Mouse (Mus musculus) limb, embryonic 14.5 days (tissue): ENCODE measurements around the gene Olfr901. TPM values are rescaled to one million over a fixed set of nuclear protein-coding genes. Genes with fewer than 3 reads are reported as not detected.
"Not testable (repeated sequence)": the region's sequence is repeated elsewhere in the genome, so short reads cannot be mapped to it uniquely, and the experiment has no call there.

Experiments
- ATAC-seq: fragments of 200-750 bp; cut with Nextera tagmentation; 2 replicates; pipeline ENCODE4 v1.8.0; 2017; ENCODE audit warnings: low read depth, moderate number of reproducible peaks, moderate TSS enrichment; ENCODE audit not compliant: low FRiP score
- DNase-seq: peaks from one replicate; pipeline ENCODE4 v3.0.0-alpha.2; 2015; ENCODE audit warnings: low spot score
- H3K27ac ChIP-seq: fragments of 300-500 bp; sonication (generic); replicated peaks from 2 replicates; pipeline ENCODE4 v1.5.1; 2014; ENCODE audit warnings: low read depth, mild to moderate bottlenecking, low read length, moderate library complexity, mixed read lengths
- H3K27me3 ChIP-seq: fragments of 300-500 bp; sonication (generic); 2 replicates; pipeline ENCODE4 v1.6.1; 2014; ENCODE audit warnings: low read length, mixed read lengths; ENCODE audit not compliant: control insufficient read depth, insufficient read depth
- H3K36me3 ChIP-seq: fragments of 300-500 bp; sonication (generic); 2 replicates; pipeline ENCODE4 v1.6.1; 2014; ENCODE audit warnings: mild to moderate bottlenecking, low read length, moderate library complexity, mixed read lengths; ENCODE audit not compliant: control insufficient read depth, insufficient read depth
- H3K4me1 ChIP-seq: fragments of 300-500 bp; sonication (generic); 2 replicates; pipeline ENCODE4 v1.6.1; 2014; ENCODE audit warnings: antibody characterized with exemption, low read length, mixed read lengths; ENCODE audit not compliant: control insufficient read depth, insufficient read depth
- H3K4me2 ChIP-seq: fragments of 300-500 bp; sonication (generic); replicated peaks from 2 replicates; pipeline ENCODE4 v1.6.1; 2014; ENCODE audit warnings: low read depth, mild to moderate bottlenecking, low read length, moderate library complexity; ENCODE audit not compliant: severe bottlenecking
- H3K4me3 ChIP-seq: fragments of 300-500 bp; sonication (generic); replicated peaks from 2 replicates; pipeline ENCODE4 v1.5.1; 2014; ENCODE audit warnings: low read length
- H3K9ac ChIP-seq: fragments of 300-500 bp; sonication (generic); 2 replicates; pipeline ENCODE4 v1.6.1; 2014; ENCODE audit warnings: mild to moderate bottlenecking, low read depth, low read length, moderate library complexity; ENCODE audit not compliant: severe bottlenecking
- H3K9me3 ChIP-seq: fragments of 300-500 bp; sonication (generic); 2 replicates; pipeline ENCODE4 v1.6.1; 2016; ENCODE audit warnings: low read length; ENCODE audit not compliant: control insufficient read depth
- POLR2A ChIP-seq: fragments of 200-500 bp; IDR thresholded peaks from 2 replicates; pipeline ENCODE4 v1.8.0; 2012; ENCODE audit warnings: inconsistent platforms, mild to moderate bottlenecking, moderate library complexity, borderline replicate concordance; ENCODE audit not compliant: insufficient read depth, insufficient read length; ENCODE audit errors: extremely low read depth
- WGBS: fragments of 180-500 bp; shearing (Covaris S2); extraction: QIAGEN DNeasy Blood & Tissue Kit; methylation state at CpG from one replicate; pipeline ENCODE4 v1.1.7; 2014; 5-methylcytosine and 5-hydroxymethylcytosine counted together
- polyA plus RNA-seq, 2 experiments: library from polyadenylated mRNA; depleted of rRNA in 1 of 2; stranded (reverse) in 1 of 2; unstranded in 1 of 2; fragments of >200 nt; fragmentation: Nextera tagmentation in 1 of 2; extraction: Ambion mirVana in 1 of 2; gene quantifications; 2 replicates each; pipeline versions ENCODE4 v1.2.1 to v1.2.3; 2012 to 2014

The Olfr901 gene
- polyA plus RNA-seq (2012; rRNA removed) (not detected in 2 replicates), polyA plus RNA-seq (2014; fragmentation: Nextera tagmentation; extraction: Ambion mirVana) (not detected in 2 replicates)

- H3K36me3 ChIP-seq = no peaks in the 10 kb centered on the region
- no peak for ATAC-seq
- no peak for TF ChIP-seq POLR2A
- no peaks in the 10 kb centered on the region for H3K27me3 ChIP-seq
- no peak within 1 kb of the TSS for H3K27ac ChIP-seq
- no peak within 1 kb of the TSS for H3K9ac ChIP-seq
- no peaks in the 10 kb centered on the region for H3K4me1 ChIP-seq
- 80% methylated on average over 1 of the region's 1 CpGs for WGBS
- no peaks in the 10 kb centered on the region for H3K9me3 ChIP-seq
- no peak for DNase-seq
- H3K4me2 ChIP-seq = no peak within 1 kb of the TSS
- H3K4me3 ChIP-seq = no peak within 1 kb of the TSS
Observed at GRCm38 (mm10) chr9:38429155-38429554, at the start of gene Olfr901. TSS of gene Olfr901 (plus strand) at chr9:38429455.

DNA sequence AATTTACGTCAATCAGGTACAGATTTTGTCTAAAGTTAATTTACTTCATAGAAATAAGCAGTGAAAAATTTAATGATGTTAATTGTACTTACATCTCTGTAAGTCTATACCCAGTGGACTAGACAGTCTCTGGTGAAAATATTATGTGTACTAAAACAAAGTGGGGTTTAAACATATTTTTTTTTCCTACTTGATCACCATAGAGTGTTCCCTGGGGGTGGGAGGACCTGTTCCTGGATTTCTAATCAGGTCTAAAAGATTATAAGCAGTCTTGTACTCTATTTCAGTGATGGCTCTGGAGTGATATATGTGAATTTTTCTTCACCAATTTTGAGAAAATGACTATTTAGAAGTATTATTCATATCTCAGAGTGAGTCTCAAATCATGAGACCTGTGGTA is 27.9 kb upstream of the Olfr901 start, which contains the start of gene Olfr147:
TSS of gene Olfr147 (plus strand) at position 301 of the 400 bp plus-strand sequence.
- no peak for ATAC-seq

DNA sequence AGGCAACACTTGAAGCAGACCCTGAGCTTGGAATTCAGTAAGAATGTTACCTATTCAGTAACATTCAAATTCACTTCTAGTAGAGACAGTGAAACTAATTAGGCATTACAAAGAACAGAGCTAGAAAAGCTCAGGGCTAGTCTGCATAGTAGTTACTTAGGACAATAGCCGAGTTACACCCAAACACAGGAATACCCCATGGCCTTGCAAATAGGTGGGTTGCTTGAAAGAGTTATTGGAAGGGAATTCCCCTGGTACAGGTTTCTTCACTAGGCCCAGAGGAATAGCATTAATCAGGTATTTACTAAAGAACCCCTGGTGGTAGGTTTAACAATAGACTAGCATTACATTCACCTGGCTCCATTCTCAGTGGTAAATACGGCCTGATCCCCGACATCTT is 21.8 kb upstream of the Olfr901 start:
- 90% methylated on average over 3 of the region's 3 CpGs for WGBS

More for the DNA sequence above, 27.9 kb upstream of the Olfr901 start, which contains the start of gene Olfr147:
- no peak for DNase-seq
- H3K9ac ChIP-seq = no peak within 1 kb of the TSS
- H3K4me3 ChIP-seq = no peak within 1 kb of the TSS
- 71% methylated on average over 1 of the region's 1 CpGs for WGBS
- H3K27me3 ChIP-seq = no peaks in the 10 kb centered on the region
- no peak for TF ChIP-seq POLR2A
- H3K4me1 ChIP-seq = no peaks in the 10 kb centered on the region
- H3K9me3 ChIP-seq = no peaks in the 10 kb centered on the region
- H3K4me2 ChIP-seq = no peak within 1 kb of the TSS
- no peaks in the 10 kb centered on the region for H3K36me3 ChIP-seq
- no peak within 1 kb of the TSS for H3K27ac ChIP-seq

DNA sequence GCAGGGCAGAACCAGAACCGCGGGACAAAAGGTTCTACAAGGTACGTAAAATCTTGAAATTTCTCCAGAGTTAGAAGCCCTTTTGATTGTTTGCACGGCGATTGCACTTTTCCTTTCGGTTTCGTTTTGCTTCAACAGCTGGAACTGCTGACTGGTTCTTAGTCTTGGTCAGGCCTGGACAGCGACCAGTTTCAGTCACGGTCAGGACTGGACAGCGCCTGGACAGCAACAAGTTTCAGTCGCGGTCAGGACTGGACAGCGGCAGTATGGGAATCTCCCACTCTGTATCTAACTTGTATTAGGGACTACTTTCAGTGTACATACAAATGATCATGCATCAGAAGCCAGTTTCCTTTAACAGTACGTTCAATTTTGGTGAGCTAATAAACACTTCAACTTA is 15.8 kb upstream of the Olfr901 start:
- WGBS = 94% methylated on average over 14 of the region's 14 CpGs
- not testable (repeated sequence) for H3K9me3 ChIP-seq, H3K27ac ChIP-seq, H3K4me1 ChIP-seq, DNase-seq, ATAC-seq, H3K36me3 ChIP-seq, H3K4me3 ChIP-seq, H3K4me2 ChIP-seq, H3K9ac ChIP-seq, H3K27me3 ChIP-seq

More for the DNA sequence above, 21.8 kb upstream of the Olfr901 start:
- H3K9ac ChIP-seq, H3K4me2 ChIP-seq, H3K27me3 ChIP-seq, DNase-seq, H3K27ac ChIP-seq, H3K36me3 ChIP-seq, H3K4me1 ChIP-seq, H3K4me3 ChIP-seq, H3K9me3 ChIP-seq, ATAC-seq: not testable (repeated sequence)

DNA sequence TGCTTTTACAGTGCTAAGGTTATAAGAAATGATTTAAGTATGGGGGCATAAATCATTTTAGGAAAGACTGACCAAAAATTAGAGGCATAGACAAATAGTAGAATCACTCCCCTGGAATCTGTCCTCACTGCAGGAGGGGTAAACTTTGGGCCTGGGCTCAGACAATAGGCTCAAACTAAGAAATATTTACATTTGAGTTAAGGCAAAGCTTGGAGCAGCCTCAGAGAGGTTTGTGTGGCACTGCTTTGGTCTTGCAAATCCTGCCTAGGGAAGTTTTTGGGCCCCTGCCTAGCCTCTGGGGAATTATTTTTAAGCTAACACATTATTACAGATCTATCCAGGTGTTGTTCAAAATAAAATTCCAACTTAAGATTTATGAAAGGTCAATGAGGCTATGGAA is 5.5 kb upstream of the Olfr901 start:
- Histone ChIP-seq H3K9ac (no peak overlapping the region), H3K4me1 (no peaks in the 10 kb centered on the region), H3K4me2 (no peak overlapping the region), H3K36me3 (no peaks in the 10 kb centered on the region), H3K9me3 (no peaks in the 10 kb centered on the region), H3K27ac (no peak overlapping the region), H3K4me3 (no peak overlapping the region), H3K27me3 (no peaks in the 10 kb centered on the region)
- DNase-seq (no peak), ATAC-seq (no peak)
- TF ChIP-seq POLR2A = no peak

DNA sequence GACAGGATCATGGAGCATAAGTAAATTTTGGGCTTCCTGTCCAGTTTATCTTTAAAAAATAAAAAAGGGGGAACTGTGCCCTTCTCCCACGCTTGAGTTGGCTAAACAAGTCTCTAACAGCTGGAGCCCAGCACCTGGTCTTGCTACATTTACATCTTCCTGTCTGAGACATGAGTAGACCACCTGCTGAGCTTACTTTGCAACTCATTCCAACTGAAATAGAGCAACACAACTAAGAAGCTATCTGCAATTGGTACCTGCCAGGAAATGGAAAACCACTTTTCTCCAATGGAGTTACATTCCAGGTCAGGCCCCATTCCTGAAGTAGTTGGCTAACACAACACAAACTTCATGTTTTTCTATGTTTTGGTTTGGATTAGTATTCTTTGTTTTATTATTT is 2.2 kb upstream of the Olfr901 start:
- no peak overlapping the region for H3K4me3 ChIP-seq
- H3K27ac ChIP-seq = no peak overlapping the region
- DNase-seq (no peak), ATAC-seq (no peak)
- no peak overlapping the region for H3K9ac ChIP-seq
- no peaks in the 10 kb centered on the region for H3K36me3 ChIP-seq
- H3K4me1 ChIP-seq = no peaks in the 10 kb centered on the region
- no peak for TF ChIP-seq POLR2A
- H3K4me2 ChIP-seq = no peak overlapping the region
- no peaks in the 10 kb centered on the region for H3K9me3 ChIP-seq
- H3K27me3 ChIP-seq = no peaks in the 10 kb centered on the region
- 57% methylated on average over 1 of the region's 1 CpGs for WGBS
